Mouse (Mus musculus) spleen, postnatal 4 days (tissue): ENCODE results near the gene Sin3a.

Experiments used
- DNase-seq, 2 experiments: peaks; one replicate each; pipeline ENCODE4 v3.0.0; 2022; ENCODE audit warnings: low spot score in 2 of 2

Gene Sin3a

GRCm38 (mm10) chr9:57137246-57137645 lies 65.4 kb downstream of the Sin3a start:
- DNase-seq = no peak

- peak in 1 of 2 experiments; percentile 56 for DNase-seq
Observed at GRCm38 (mm10) chr9:57137777-57138176, 65.9 kb downstream of the Sin3a start.

GRCm38 (mm10) chr9:57138507-57138906 lies 66.7 kb downstream of the Sin3a start:
- DNase-seq = peak in 1 of 2 experiments; percentile 56

- DNase-seq = peak in 1 of 2 experiments; percentile 57
Observed at GRCm38 (mm10) chr9:57139110-57139509, 67.3 kb downstream of the Sin3a start.

GRCm38 (mm10) chr9:57139571-57139970 lies 67.7 kb downstream of the Sin3a start:
- DNase-seq = no peak

- DNase-seq = peak in 1 of 2 experiments; percentile 60
Observed at GRCm38 (mm10) chr9:57141417-57142353, 69.8 kb downstream of the Sin3a start.

- peak in 1 of 2 experiments; percentile 58 for DNase-seq
Observed at GRCm38 (mm10) chr9:57143212-57143611, 71.4 kb downstream of the Sin3a start.

GRCm38 (mm10) chr9:57144830-57145229 lies 73.0 kb downstream of the Sin3a start:
- DNase-seq = peak in 1 of 2 experiments; percentile 56

GRCm38 (mm10) chr9:57146451-57147066 lies 74.7 kb downstream of the Sin3a start:
- peak in 1 of 2 experiments; percentile 61 for DNase-seq

- peak in 1 of 2 experiments; percentile 58 for DNase-seq
Observed at GRCm38 (mm10) chr9:57147205-57148143, 75.6 kb downstream of the Sin3a start.

- peak; percentile 67 to 83 for DNase-seq
Observed at GRCm38 (mm10) chr9:57148144-57148878, 76.5 kb downstream of the Sin3a start, which contains the start of gene Neil1. TSS of gene Neil1 (minus strand) at chr9:57148305.

GRCm38 (mm10) chr9:57149021-57149420 lies 77.2 kb downstream of the Sin3a start:
- DNase-seq = no peak

GRCm38 (mm10) chr9:57150192-57150591 lies 78.4 kb downstream of the Sin3a start:
- no peak for DNase-seq

- DNase-seq = no peak
Observed at GRCm38 (mm10) chr9:57152331-57152730, 80.5 kb downstream of the Sin3a start.

- DNase-seq = peak in 1 of 2 experiments; percentile 56
Observed at GRCm38 (mm10) chr9:57156383-57156782, 84.5 kb downstream of the Sin3a start.

- peak in 1 of 2 experiments; percentile 54 for DNase-seq
Observed at GRCm38 (mm10) chr9:57156823-57157222, 85.0 kb downstream of the Sin3a start.

- no peak for DNase-seq
Observed at GRCm38 (mm10) chr9:57157499-57157898, 85.7 kb downstream of the Sin3a start.

GRCm38 (mm10) chr9:57158013-57158470 lies 86.2 kb downstream of the Sin3a start, which contains the start of gene Commd4:
TSS of gene Commd4 (minus strand) at chr9:57158331.
- DNase-seq = peak; percentile 79 to 89

- peak in 1 of 2 experiments; percentile 55 for DNase-seq
Observed at GRCm38 (mm10) chr9:57158506-57158905, 86.7 kb downstream of the Sin3a start.

GRCm38 (mm10) chr9:57162496-57162895 lies 90.7 kb downstream of the Sin3a start:
- no peak for DNase-seq
